ENCODE assay signal across 9 mouse cellular contexts in the genomic region with DNA sequence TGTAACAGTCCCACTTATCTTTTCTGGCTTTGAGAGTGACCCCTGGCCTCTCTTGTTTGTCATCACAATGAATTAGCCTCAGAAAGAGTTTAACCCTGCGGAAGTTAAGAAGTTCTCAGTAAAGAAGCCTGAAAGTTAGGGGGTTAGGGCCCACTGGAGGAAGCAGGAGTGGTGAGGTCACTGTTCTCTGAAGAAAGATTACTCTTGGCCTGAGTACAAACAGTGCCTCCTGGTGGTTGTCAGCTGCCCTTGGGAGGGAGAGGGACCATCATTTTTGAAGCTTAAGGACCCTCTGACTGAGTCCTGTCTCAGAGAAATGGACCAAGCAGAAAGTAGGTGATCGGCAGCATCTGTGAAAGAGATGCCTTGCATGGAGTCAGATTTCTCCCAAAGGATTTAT.
DNase-seq lines count a peak whose midpoint lies in the region; ATAC-seq and TF ChIP-seq lines count a peak whose summit lies in the region.
"Had no signal": no experiment of that assay in that cellular context is flagged by ENCODE, and none has a peak within 500 bp of the region (broad histone marks: within the 10 kb centered on the region; RNA-seq: fewer than 3 reads in every experiment).

No protein-coding gene starts in this region.

- H3K36me3 ChIP-seq in intestine, postnatal 0 days (ENCODE audit: control insufficient read depth, insufficient read depth), result no peaks in the 10 kb centered on the region
- no peaks in the 10 kb centered on the region for H3K36me3 ChIP-seq in intestine, embryonic 16.5 days (ENCODE audit: control insufficient read depth, insufficient read depth, low read length)
- H3K36me3 ChIP-seq in CH12.LX (replicated peaks in 1 of 2; ENCODE audit: control insufficient read depth in 1 of 2, insufficient read depth in 1 of 2, low read length in 1 of 2), result no peaks in the 10 kb centered on the region
- no peaks in the 10 kb centered on the region for H3K36me3 ChIP-seq in kidney, postnatal 0 days (ENCODE audit: insufficient read depth, low read length)

- TF ChIP-seq EP300 in CH12.LX (IDR thresholded peaks at IDR 0.05; ENCODE audit: low read length), result no peak

- no peak overlapping the region for H3K4me2 ChIP-seq in intestine, postnatal 0 days (replicated peaks; ENCODE audit: low read depth)
- H3K4me2 ChIP-seq in intestine, embryonic 16.5 days (ENCODE audit: low read depth, low read length), result no peak overlapping the region
- H3K4me2 ChIP-seq in CH12.LX (ENCODE audit: insufficient read depth, low read depth, poor library complexity, severe bottlenecking), result no peak overlapping the region
- H3K4me2 ChIP-seq in kidney, postnatal 0 days (ENCODE audit: low read length), result no peak overlapping the region

- H3K27me3 ChIP-seq in intestine, postnatal 0 days (replicated peaks; ENCODE audit: control insufficient read depth, insufficient read depth, low read length), result no peaks in the 10 kb centered on the region
- H3K27me3 ChIP-seq in intestine, embryonic 16.5 days (replicated peaks; ENCODE audit: control insufficient read depth, insufficient read depth, low read length), result no peaks in the 10 kb centered on the region
- H3K27me3 ChIP-seq in CH12.LX (replicated peaks), result no peaks in the 10 kb centered on the region
- H3K27me3 ChIP-seq in kidney, postnatal 0 days (ENCODE audit: insufficient read depth, low read length), result no peaks in the 10 kb centered on the region

- dilution Hi-C loops in CH12.LX (cut with MboI; ENCODE audit: extremely low pct_ligation_motif_present, extremely low pct_unique_long_range_greater_than_20kb, low sequenced_read_pairs), result no loop called here

- DNase-seq in CH12.LX (ENCODE audit: extremely low read depth), result peak; percentile 63
- DNase-seq in embryo, embryonic 10 days (ENCODE audit: low spot score), result peak; percentile 88
- DNase-seq in kidney, postnatal 0 days (ENCODE audit: low spot score), result peak; percentile 78
- DNase-seq in cerebellum, adult 9-10 months, result no peak

- in situ Hi-C loops in CH12.LX (cut with MboI; ENCODE audit: low pct_ligation_motif_present, low pct_unique_long_range_greater_than_20kb, low sequenced_read_pairs), result loop anchor here (10.0 kb wide), 1 partner anchor 320 kb away; a partner anchor contains a TSS

- peak; percentile 67 for TF ChIP-seq CTCF in intestine, postnatal 0 days (IDR thresholded peaks at IDR 0.05; ENCODE audit: low read depth)
- TF ChIP-seq CTCF in CH12.LX (conservative IDR thresholded peaks at IDR 0.05 in 1 of 2, IDR thresholded peaks at IDR 0.05 in 1 of 2; ENCODE audit: low read depth in 2 of 2, low read length in 2 of 2), result peak; percentile 56 to 85
- TF ChIP-seq CTCF in kidney, postnatal 0 days (IDR thresholded peaks at IDR 0.05; ENCODE audit: low read depth), result peak; percentile 71

- no peak for ATAC-seq in intestine, postnatal 0 days
- no peak for ATAC-seq in intestine, embryonic 16.5 days
- no peak for ATAC-seq in kidney, postnatal 0 days (replicated peaks; ENCODE audit: low FRiP score, low read depth)
- ATAC-seq in neutrophil, adult 5-6 weeks (ENCODE audit: extremely low read depth, insufficient number of reproducible peaks, low FRiP score, poor library complexity, severe bottlenecking), result peak; percentile 57
- ATAC-seq in frontal cortex, adult (ENCODE audit: low TSS enrichment), result no peak

- WGBS in intestine, postnatal 0 days, result 32% methylated on average over 2 of the region's 2 CpGs
- 29% methylated on average over 2 of the region's 2 CpGs for WGBS in intestine, embryonic 16.5 days
- 20% methylated on average over 2 of the region's 2 CpGs for WGBS in kidney, postnatal 0 days

- no peaks in the 10 kb centered on the region for H3K79me2 ChIP-seq in CH12.LX (replicated peaks; ENCODE audit: control insufficient read depth, extremely low read depth, insufficient read depth, poor library complexity, severe bottlenecking)

- no peak overlapping the region for H3K27ac ChIP-seq in intestine, postnatal 0 days (ENCODE audit: low read depth, low read length)
- no peak overlapping the region for H3K27ac ChIP-seq in intestine, embryonic 16.5 days (ENCODE audit: low read length)
- no peak overlapping the region for H3K27ac ChIP-seq in CH12.LX (ENCODE audit: insufficient read depth, low read depth)
- H3K27ac ChIP-seq in kidney, postnatal 0 days, result 0 out of 2 replicates have a peak overlapping the region, but pooled peaks have one; percentile 52

- no peak overlapping the region for H3K9ac ChIP-seq in intestine, postnatal 0 days (ENCODE audit: low read depth, low read length)
- H3K9ac ChIP-seq in intestine, embryonic 16.5 days (ENCODE audit: low read depth, low read length), result no peak overlapping the region
- H3K9ac ChIP-seq in CH12.LX (ENCODE audit: insufficient read depth, low read depth), result no peak overlapping the region
- H3K9ac ChIP-seq in kidney, postnatal 0 days (ENCODE audit: low read depth, low read length), result no peak overlapping the region

- H3K4me3 ChIP-seq in intestine, postnatal 0 days (ENCODE audit: low read depth, low read length), result no peak overlapping the region
- H3K4me3 ChIP-seq in intestine, embryonic 16.5 days (ENCODE audit: low read length), result no peak overlapping the region
- H3K4me3 ChIP-seq in CH12.LX (replicated peaks in 1 of 3; ENCODE audit: low read depth in 2 of 3, low read length in 2 of 3, poor library complexity in 1 of 3), result no peak overlapping the region
- H3K4me3 ChIP-seq in kidney, postnatal 0 days (replicated peaks; ENCODE audit: low read depth, low read length), result no peak overlapping the region
- H3K4me3 ChIP-seq: myocyte had no signal

- no peaks in the 10 kb centered on the region for H3K9me3 ChIP-seq in intestine, postnatal 0 days (ENCODE audit: control insufficient read depth)
- no peaks in the 10 kb centered on the region for H3K9me3 ChIP-seq in intestine, embryonic 16.5 days (ENCODE audit: control insufficient read depth, low read length)
- H3K9me3 ChIP-seq in CH12.LX (replicated peaks; ENCODE audit: low read length), result peaks cover 7% of the 10 kb centered on the region
- H3K9me3 ChIP-seq in kidney, postnatal 0 days (replicated peaks; ENCODE audit: low read length), result no peaks in the 10 kb centered on the region

- H3K4me1 ChIP-seq in intestine, postnatal 0 days (replicated peaks; ENCODE audit: control insufficient read depth, insufficient read depth, low read length), result no peaks in the 10 kb centered on the region
- H3K4me1 ChIP-seq in intestine, embryonic 16.5 days (ENCODE audit: control insufficient read depth, insufficient read depth, low read length), result no peaks in the 10 kb centered on the region
- peaks cover 4 to 16% of the 10 kb centered on the region in 2 experiments; a peak in 3 of 4 replicates for H3K4me1 ChIP-seq in CH12.LX (ENCODE audit: control insufficient read depth in 1 of 2, insufficient read depth in 2 of 2)
- 0 out of 2 replicates have a peak, but pooled peaks cover 9% of the 10 kb centered on the region for H3K4me1 ChIP-seq in kidney, postnatal 0 days (replicated peaks; ENCODE audit: insufficient read depth, low read length)

- peak; percentile 79 for TF ChIP-seq RAD21 in CH12.LX (IDR thresholded peaks at IDR 0.05; ENCODE audit: low read depth, low read length)

- no peak for TF ChIP-seq POLR2A in CH12.LX (IDR thresholded peaks at IDR 0.05; ENCODE audit: low read depth, low read length)

TF ChIP-seq in CH12.LX, 34 proteins besides CTCF, POLR2A, EP300 and RAD21 (continues in another document):
- TF ChIP-seq ZMIZ1 (IDR thresholded peaks at IDR 0.05; ENCODE audit: low read depth, low read length) (no peak), MXI1 (IDR thresholded peaks at IDR 0.05; ENCODE audit: low read depth, low read length) (no peak), HCFC1 (IDR thresholded peaks at IDR 0.05; ENCODE audit: low read depth, low read length) (no peak), UBTF (IDR thresholded peaks at IDR 0.05; ENCODE audit: low read depth, low read length) (no peak), USF2 (conservative IDR thresholded peaks at IDR 0.05; ENCODE audit: low read depth, low read length) (no peak), TBP (conservative IDR thresholded peaks at IDR 0.05; ENCODE audit: low read depth, low read length) (no peak), PAX5 (IDR thresholded peaks at IDR 0.05; ENCODE audit: low read length) (no peak), NRF1 (IDR thresholded peaks at IDR 0.05; ENCODE audit: low read depth, low read length) (no peak), MAX (IDR thresholded peaks at IDR 0.05; ENCODE audit: low read length) (no peak), MEF2A (IDR thresholded peaks at IDR 0.05; ENCODE audit: borderline replicate concordance, low read depth, low read length) (0 out of 2 replicates have a peak, but pooled peaks have one; percentile 23), MAFK (IDR thresholded peaks at IDR 0.05; ENCODE audit: insufficient replicate concordance, low read length) (no peak), POLR2AphosphoS2 (IDR thresholded peaks at IDR 0.05; ENCODE audit: low read depth, low read length) (no peak), CHD2 (IDR thresholded peaks at IDR 0.05; ENCODE audit: low read length) (no peak), TCF12 (IDR thresholded peaks at IDR 0.05; ENCODE audit: low read depth, low read length) (no peak), ZKSCAN1 (IDR thresholded peaks at IDR 0.05; ENCODE audit: borderline replicate concordance, low read depth, low read length) (no peak), ELF1 (IDR thresholded peaks at IDR 0.05; ENCODE audit: low read depth, low read length) (no peak), ZNF384 (IDR thresholded peaks at IDR 0.05; ENCODE audit: low read depth, low read length) (no peak), IRF4 (IDR thresholded peaks at IDR 0.05; ENCODE audit: low read depth, low read length) (no peak), ZC3H11A (IDR thresholded peaks at IDR 0.05; ENCODE audit: low read depth, low read length) (peak; percentile 77), E2F4 (IDR thresholded peaks at IDR 0.05; ENCODE audit: insufficient replicate concordance, low read depth, low read length) (no peak), SMC3 (IDR thresholded peaks at IDR 0.05; ENCODE audit: low read depth, low read length) (peak; percentile 96), NELFE (IDR thresholded peaks at IDR 0.05; ENCODE audit: low read depth, low read length) (no peak), RCOR1 (conservative IDR thresholded peaks at IDR 0.05; ENCODE audit: low read depth, low read length) (no peak), JUN (IDR thresholded peaks at IDR 0.05; ENCODE audit: insufficient read depth, low read depth, low read length) (peak; percentile 48; the same call in 1 of the 2 replicates), JUND (conservative IDR thresholded peaks at IDR 0.05; ENCODE audit: low read depth, low read length) (no peak), CHD1 (IDR thresholded peaks at IDR 0.05; ENCODE audit: low read depth, low read length) (no peak), GABPA (IDR thresholded peaks at IDR 0.05; ENCODE audit: insufficient replicate concordance, low read depth, low read length) (no peak), USF1 (IDR thresholded peaks at IDR 0.05; ENCODE audit: low read depth, low read length) (no peak), KAT2A (IDR thresholded peaks at IDR 0.05; ENCODE audit: insufficient replicate concordance, low read length) (no peak)
